Mouse (Mus musculus) thymus, adult 2 months (tissue): ENCODE data around the gene Fggy. TPM values are rescaled to one million over a fixed set of nuclear protein-coding genes. Genes with fewer than 3 reads are reported as not detected.

Experiments
- DNase-seq: peaks from one replicate; pipeline ENCODE4 v3.0.0; 2021
- H3K27ac ChIP-seq: fragments of 200-500 bp; 2 replicates; pipeline ENCODE4 v1.5.1; 2012; ENCODE audit warnings: low read length, control low read depth; ENCODE audit not compliant: control insufficient read depth, insufficient read depth
- H3K27me3 ChIP-seq: fragments of 200-500 bp; 2 replicates; pipeline ENCODE4 v1.6.1; 2012; ENCODE audit warnings: mild to moderate bottlenecking, low read length, moderate library complexity, mixed read lengths; ENCODE audit not compliant: control insufficient read depth, insufficient read depth
- H3K36me3 ChIP-seq: fragments of 200-500 bp; 2 replicates; pipeline ENCODE4 v1.6.1; 2012; ENCODE audit warnings: mild to moderate bottlenecking, low read length, moderate library complexity; ENCODE audit not compliant: control insufficient read depth, insufficient read depth
- H3K4me1 ChIP-seq: fragments of 200-500 bp; replicated peaks from 2 replicates; pipeline ENCODE4 v1.6.1; 2012; ENCODE audit warnings: low read length; ENCODE audit not compliant: control insufficient read depth, insufficient read depth
- H3K4me3 ChIP-seq: fragments of 200-500 bp; 2 replicates; pipeline ENCODE4 v1.5.1; 2012; ENCODE audit warnings: mild to moderate bottlenecking, low read length, control low read depth, moderate library complexity; ENCODE audit not compliant: control insufficient read depth, insufficient read depth
- CTCF ChIP-seq: fragments of 200-500 bp; IDR thresholded peaks from 2 replicates; pipeline ENCODE4 v1.5.1; 2012; ENCODE audit warnings: mild to moderate bottlenecking, control low read depth, low read length, moderate library complexity, borderline replicate concordance; ENCODE audit not compliant: control insufficient read depth, poor library complexity, insufficient read depth; ENCODE audit errors: extremely low read depth
- POLR2A ChIP-seq: fragments of 200-500 bp; IDR thresholded peaks from 2 replicates; pipeline ENCODE4 v1.6.1; 2012; ENCODE audit warnings: mild to moderate bottlenecking, low read length, control low read depth, moderate library complexity; ENCODE audit not compliant: control insufficient read depth, poor library complexity, insufficient read depth; ENCODE audit errors: extremely low read depth
- WGBS: fragments of 180-500 bp; shearing (Covaris S2); methylation state at CpG from one replicate; pipeline ENCODE4 v1.1.7; 2018; 5-methylcytosine and 5-hydroxymethylcytosine counted together
- polyA plus RNA-seq: library from polyadenylated mRNA; depleted of rRNA; stranded (reverse); fragments of >200 nt; gene quantifications from 2 replicates; pipeline ENCODE4 v1.2.3, GENCODE M21; 2012

Fggy gene
- polyA plus RNA-seq, 1 experiment: 4.4 TPM

GRCm38 (mm10) chr4:95852257-95852656 is 294.9 kb downstream of the Fggy start:
- 91% methylated on average over 2 of the region's 2 CpGs for WGBS
- Histone ChIP-seq H3K27ac (no peak overlapping the region), H3K27me3 (no peaks in the 10 kb centered on the region), H3K4me3 (no peak overlapping the region), H3K4me1 (peaks cover 3% of the 10 kb centered on the region; the same call in 1 of the 2 replicates), H3K36me3 (no peaks in the 10 kb centered on the region)
- TF ChIP-seq POLR2A: no peak
- no peak for TF ChIP-seq CTCF
- no peak for DNase-seq

GRCm38 (mm10) chr4:95856008-95856407 is 298.7 kb downstream of the Fggy start:
- 93% methylated on average over 2 of the region's 2 CpGs for WGBS
- Histone ChIP-seq H3K36me3 (no peaks in the 10 kb centered on the region), H3K4me3 (no peak overlapping the region), H3K27ac (no peak overlapping the region), H3K27me3 (no peaks in the 10 kb centered on the region), H3K4me1 (no peaks in the 10 kb centered on the region)
- TF ChIP-seq CTCF (no peak), POLR2A (no peak)
- no peak for DNase-seq

GRCm38 (mm10) chr4:95860601-95861000 is 303.3 kb downstream of the Fggy start:
- DNase-seq: no peak
- H3K27me3 ChIP-seq: no peaks in the 10 kb centered on the region

GRCm38 (mm10) chr4:95861074-95861473 is 303.8 kb downstream of the Fggy start:
- DNase-seq: no peak
- no peak for TF ChIP-seq CTCF
- TF ChIP-seq POLR2A: no peak
- 95% methylated on average over 4 of the region's 4 CpGs for WGBS
- Histone ChIP-seq H3K36me3 (no peaks in the 10 kb centered on the region), H3K4me1 (no peaks in the 10 kb centered on the region), H3K27me3 (no peaks in the 10 kb centered on the region), H3K27ac (no peak overlapping the region), H3K4me3 (no peak overlapping the region)

More at GRCm38 (mm10) chr4:95860601-95861000, 303.3 kb downstream of the Fggy start:
- Histone ChIP-seq H3K36me3 (no peaks in the 10 kb centered on the region), H3K27ac (no peak overlapping the region), H3K4me3 (no peak overlapping the region), H3K4me1 (no peaks in the 10 kb centered on the region)
- WGBS: 92% methylated on average over 3 of the region's 3 CpGs
- TF ChIP-seq POLR2A: no peak
- TF ChIP-seq CTCF: no peak

GRCm38 (mm10) chr4:95861741-95862155 is 304.4 kb downstream of the Fggy start:
- no peak for DNase-seq
- 95% methylated on average over 5 of the region's 5 CpGs for WGBS

GRCm38 (mm10) chr4:95862276-95862675 is 305.0 kb downstream of the Fggy start:
- no peaks in the 10 kb centered on the region for H3K36me3 ChIP-seq
- no peaks in the 10 kb centered on the region for H3K4me1 ChIP-seq
- no peak for TF ChIP-seq POLR2A
- no peak for TF ChIP-seq CTCF
- H3K4me3 ChIP-seq: no peak overlapping the region
- 96% methylated on average over 7 of the region's 7 CpGs for WGBS
- no peaks in the 10 kb centered on the region for H3K27me3 ChIP-seq
- no peak for DNase-seq
- H3K27ac ChIP-seq: no peak overlapping the region

More at GRCm38 (mm10) chr4:95861741-95862155, 304.4 kb downstream of the Fggy start:
- no peaks in the 10 kb centered on the region for H3K27me3 ChIP-seq
- TF ChIP-seq CTCF: no peak
- no peak for TF ChIP-seq POLR2A
- no peak overlapping the region for H3K27ac ChIP-seq
- H3K4me3 ChIP-seq: no peak overlapping the region
- no peaks in the 10 kb centered on the region for H3K36me3 ChIP-seq
- H3K4me1 ChIP-seq: no peaks in the 10 kb centered on the region
